Mouse (Mus musculus) limb, embryonic 13.5 days (tissue): ENCODE data around the gene Gja8. TPM values are rescaled to one million over a fixed set of nuclear protein-coding genes. Genes with fewer than 3 reads are reported as not detected.

Source experiments
- ATAC-seq: fragments of 200-750 bp; cut with Nextera tagmentation; 2 replicates; pipeline ENCODE4 v1.8.0; 2017; ENCODE audit warnings: low read depth, moderate number of reproducible peaks, moderate TSS enrichment; ENCODE audit not compliant: low FRiP score
- H3K27ac ChIP-seq: fragments of 300-500 bp; sonication (generic); 2 replicates; pipeline ENCODE4 v1.5.1; 2015; ENCODE audit warnings: inconsistent platforms, mild to moderate bottlenecking, moderate library complexity
- H3K27me3 ChIP-seq: fragments of 300-500 bp; sonication (generic); 2 replicates; pipeline ENCODE4 v1.6.1; 2015; ENCODE audit warnings: mild to moderate bottlenecking, inconsistent platforms
- H3K36me3 ChIP-seq: fragments of 300-500 bp; sonication (generic); 2 replicates; pipeline ENCODE4 v1.6.1; 2015; ENCODE audit warnings: inconsistent platforms, mild to moderate bottlenecking, moderate library complexity
- H3K4me1 ChIP-seq: fragments of 300-500 bp; sonication (generic); 2 replicates; pipeline ENCODE4 v1.6.1; 2015; ENCODE audit warnings: inconsistent platforms
- H3K4me2 ChIP-seq: fragments of 300-500 bp; sonication (generic); replicated peaks from 2 replicates; pipeline ENCODE4 v1.6.1; 2015; ENCODE audit warnings: inconsistent platforms, mild to moderate bottlenecking, moderate library complexity
- H3K4me3 ChIP-seq: fragments of 300-500 bp; sonication (generic); 2 replicates; pipeline ENCODE4 v1.5.1; 2015; ENCODE audit warnings: moderate library complexity, mild to moderate bottlenecking, inconsistent platforms
- H3K9ac ChIP-seq: fragments of 300-500 bp; sonication (generic); 2 replicates; pipeline ENCODE4 v1.6.1; 2015; ENCODE audit warnings: mild to moderate bottlenecking, inconsistent platforms
- H3K9me3 ChIP-seq: fragments of 300-500 bp; sonication (generic); 2 replicates; pipeline ENCODE4 v1.6.1; 2016; ENCODE audit warnings: inconsistent platforms
- WGBS: fragments of 180-500 bp; shearing (Covaris S2); methylation state at CpG from one replicate; pipeline ENCODE4 v1.1.7; 2015; 5-methylcytosine and 5-hydroxymethylcytosine counted together
- polyA plus RNA-seq: library from polyadenylated mRNA; unstranded; fragments of >200 nt; fragmentation: Nextera tagmentation; extraction: Ambion mirVana; gene quantifications from 2 replicates; pipeline ENCODE4 v1.2.1, GENCODE M21; 2015

The Gja8 gene
- polyA plus RNA-seq, 1 experiment from 2014 or later = 0.03 TPM

DNA sequence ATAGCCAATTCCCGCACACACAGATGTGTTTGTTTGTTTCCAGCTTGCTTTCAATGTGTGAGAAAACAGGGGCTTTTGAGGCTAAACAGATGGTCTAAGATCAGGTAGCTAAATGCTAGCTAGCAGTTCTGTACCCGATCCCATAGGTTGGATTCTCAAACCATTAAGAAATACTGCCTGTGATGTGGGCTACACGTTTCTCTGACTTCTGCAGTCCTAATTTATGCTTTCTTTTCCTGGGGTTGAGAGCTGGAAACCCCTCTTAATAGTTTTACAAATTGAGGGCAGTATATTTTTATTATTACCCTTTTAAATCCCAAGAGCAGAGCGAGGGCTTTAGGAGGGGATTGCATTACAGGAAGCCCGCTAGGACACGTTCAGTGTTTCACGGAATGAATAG is 4.8 kb downstream of the Gja8 start:
- no peaks in the 10 kb centered on the region for H3K36me3 ChIP-seq
- H3K9ac ChIP-seq = no peak overlapping the region
- H3K27ac ChIP-seq = no peak overlapping the region
- no peak overlapping the region for H3K4me3 ChIP-seq
- peak overlapping the region; percentile 35 for H3K4me2 ChIP-seq
- H3K9me3 ChIP-seq = no peaks in the 10 kb centered on the region
- peaks cover 19% of the 10 kb centered on the region for H3K4me1 ChIP-seq
- 7% methylated on average over 7 of the region's 7 CpGs for WGBS
- 0 out of 2 replicates have a peak, but pooled peaks have one; percentile 24 for ATAC-seq
- peaks cover 68% of the 10 kb centered on the region for H3K27me3 ChIP-seq

DNA sequence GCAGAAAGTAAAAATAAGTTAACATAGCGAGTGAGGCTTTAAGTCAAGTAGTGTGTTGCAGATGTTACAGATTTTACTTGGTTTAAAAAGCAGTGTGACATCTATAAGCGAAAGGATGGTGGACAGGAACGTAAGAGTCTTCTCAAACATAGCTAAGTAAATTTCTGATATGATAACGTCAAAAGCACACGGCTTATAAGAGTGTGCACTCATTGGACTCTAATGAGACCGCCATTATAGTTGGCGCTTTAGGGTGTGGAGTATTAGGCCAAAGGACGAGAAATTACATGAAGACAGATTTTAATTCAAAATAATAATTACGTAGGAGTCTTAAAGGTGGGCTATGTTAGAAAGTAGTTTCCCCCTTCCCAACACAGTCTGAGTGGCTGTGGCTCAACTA is 20.2 kb downstream of the Gja8 start:
- H3K4me1 ChIP-seq = peaks cover 7% of the 10 kb centered on the region
- H3K4me3 ChIP-seq = peak overlapping the region; percentile 100
- H3K27me3 ChIP-seq = peaks cover 30% of the 10 kb centered on the region
- H3K9me3 ChIP-seq = no peaks in the 10 kb centered on the region
- no peak for ATAC-seq
- 50% methylated on average over 9 of the region's 9 CpGs for WGBS
- no peaks in the 10 kb centered on the region for H3K36me3 ChIP-seq
- peak overlapping the region; percentile 91 for H3K4me2 ChIP-seq
- no peak overlapping the region for H3K27ac ChIP-seq
- H3K9ac ChIP-seq = peak overlapping the region; percentile 91; the same call in 1 of the 2 replicates

DNA sequence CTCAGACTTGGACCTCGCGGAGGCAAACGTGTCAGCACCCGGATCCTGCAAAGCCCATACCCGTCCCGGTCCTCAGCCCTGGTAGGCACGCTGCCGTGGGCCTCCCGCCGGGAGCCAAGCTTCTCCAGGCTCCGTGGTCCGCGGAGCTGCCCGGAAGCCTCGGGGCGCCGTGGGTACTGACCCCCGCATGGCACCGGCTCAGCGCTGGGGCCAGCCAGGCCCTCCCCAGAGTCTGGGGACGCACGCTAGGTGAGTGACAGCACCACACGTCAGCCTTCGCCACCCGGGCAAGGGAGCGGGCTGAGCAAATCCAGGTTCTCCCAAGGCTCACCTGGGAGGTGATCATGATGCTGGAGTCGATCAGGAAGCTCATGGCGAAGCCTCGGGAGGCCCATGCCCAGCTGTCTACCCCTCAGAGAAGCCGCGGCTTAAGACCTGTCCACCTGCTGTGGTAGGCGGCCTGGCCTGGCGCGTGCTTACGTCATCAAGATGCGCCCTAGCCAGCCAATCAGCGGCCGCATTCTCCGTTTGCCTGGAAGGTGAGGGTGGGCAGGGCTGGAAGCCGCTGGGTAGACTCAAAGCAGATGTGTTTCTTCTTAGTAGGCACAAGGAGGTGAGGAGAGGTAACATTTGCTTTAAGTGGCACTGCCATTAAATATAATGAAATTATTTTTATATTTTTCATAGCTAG is 20.8 kb downstream of the Gja8 start, which contains the start of gene Gpr89:
Gene Gpr89 (minus strand): TSS at position 496 of the 691 bp plus-strand sequence.
- Histone ChIP-seq H3K27ac (no peak within 1 kb of the TSS), H3K4me3 (peak within 1 kb of the TSS; percentile 100), H3K9me3 (no peaks in the 10 kb centered on the region), H3K4me1 (peaks cover 7% of the 10 kb centered on the region), H3K27me3 (peaks cover 27% of the 10 kb centered on the region), H3K36me3 (no peaks in the 10 kb centered on the region), H3K9ac (peak within 1 kb of the TSS; percentile 91), H3K4me2 (peak within 1 kb of the TSS; percentile 91)
- peak; percentile 97 for ATAC-seq
- under 1% methylated on average over 40 of the region's 40 CpGs for WGBS

DNA sequence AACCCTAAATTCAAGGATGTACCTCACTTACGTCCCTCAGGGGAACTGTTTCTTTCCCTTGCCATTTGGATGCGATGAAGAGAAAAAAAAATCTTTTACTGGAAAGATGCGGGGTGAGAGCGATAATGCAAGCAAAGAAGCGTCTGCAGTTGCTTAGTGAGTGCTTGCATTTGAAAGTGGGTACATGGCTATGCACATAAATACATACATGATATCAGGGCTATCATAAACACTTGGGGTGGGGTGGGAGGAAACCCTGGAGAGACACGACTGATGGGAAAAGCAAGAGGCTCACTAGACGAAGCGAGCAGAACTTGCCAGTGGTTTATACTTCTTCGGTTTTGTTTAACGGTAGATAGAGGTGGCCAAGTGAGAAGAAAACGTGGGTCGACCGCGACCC is 21.4 kb downstream of the Gja8 start, which contains the start of gene Gja5:
Gene Gja5 (plus strand): TSS at position 301 of the 400 bp plus-strand sequence.
- Histone ChIP-seq H3K9ac (peak within 1 kb of the TSS; percentile 91), H3K27me3 (peaks cover 26% of the 10 kb centered on the region), H3K4me3 (peak within 1 kb of the TSS; percentile 100), H3K4me1 (peaks cover 7% of the 10 kb centered on the region), H3K36me3 (no peaks in the 10 kb centered on the region), H3K9me3 (no peaks in the 10 kb centered on the region), H3K27ac (no peak within 1 kb of the TSS), H3K4me2 (peak within 1 kb of the TSS; percentile 91)
- 13% methylated on average over 14 of the region's 14 CpGs for WGBS
- ATAC-seq = no peak

DNA sequence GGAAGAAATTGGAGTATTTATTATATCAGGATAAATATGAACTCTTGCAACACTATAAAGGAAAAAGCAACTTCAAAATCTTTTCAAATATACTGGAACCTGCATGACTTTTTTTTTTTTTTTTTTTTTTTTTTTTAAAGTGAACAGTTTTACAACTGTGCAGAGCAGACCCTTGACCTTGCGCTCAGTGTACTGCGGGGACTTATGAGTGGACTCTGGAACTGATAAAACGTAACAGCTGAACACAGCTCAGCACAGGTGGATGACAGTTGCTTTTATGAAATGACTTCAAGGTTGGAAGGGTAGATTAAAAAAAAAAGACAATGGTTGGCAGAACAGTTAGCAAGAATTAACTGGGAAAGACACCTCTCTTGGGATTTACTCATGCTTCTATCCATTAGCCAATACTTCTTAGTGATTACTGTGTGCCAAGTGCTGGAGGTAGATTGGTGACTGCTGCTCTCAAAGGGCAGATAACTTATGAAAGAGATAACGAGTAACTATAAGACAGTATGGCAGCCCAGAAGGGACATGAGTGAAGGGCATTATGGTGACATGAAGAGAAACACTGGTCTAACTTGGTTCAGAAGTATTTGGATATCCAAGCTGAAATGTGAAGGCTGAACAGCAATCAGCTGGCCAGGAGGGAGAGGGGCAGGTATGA is 23.4 kb downstream of the Gja8 start:
- 84% methylated on average over 4 of the region's 4 CpGs for WGBS
- H3K36me3 ChIP-seq = peaks cover 8% of the 10 kb centered on the region
- peaks cover 15% of the 10 kb centered on the region for H3K27me3 ChIP-seq
- H3K4me3 ChIP-seq = no peak overlapping the region
- H3K9me3 ChIP-seq = no peaks in the 10 kb centered on the region
- H3K27ac ChIP-seq = no peak overlapping the region
- peaks cover 7% of the 10 kb centered on the region for H3K4me1 ChIP-seq
- H3K4me2 ChIP-seq = no peak overlapping the region
- no peak for ATAC-seq
- no peak overlapping the region for H3K9ac ChIP-seq

DNA sequence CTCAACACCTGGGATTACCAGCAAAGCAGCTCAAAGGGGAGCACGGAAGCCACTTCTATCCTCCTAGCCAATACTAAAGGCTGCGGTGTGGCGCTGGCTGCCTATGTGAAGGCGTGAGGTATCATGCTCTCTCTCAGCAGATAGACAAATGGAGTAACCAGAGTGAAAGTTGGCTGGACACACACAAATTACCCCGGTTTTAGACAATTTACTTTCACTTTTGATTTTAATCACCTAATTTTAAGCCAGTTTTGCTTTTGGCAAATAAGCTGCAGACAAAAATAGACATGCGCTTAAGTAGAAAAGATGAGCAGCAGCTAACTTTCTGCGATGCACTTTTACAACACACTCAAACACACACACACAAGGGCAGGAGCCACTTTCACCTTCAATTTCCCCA is 42.1 kb downstream of the Gja8 start:
- ATAC-seq = no peak
- Histone ChIP-seq H3K9me3 (no peaks in the 10 kb centered on the region), H3K27ac (no peak overlapping the region), H3K36me3 (peaks cover 61% of the 10 kb centered on the region), H3K9ac (no peak overlapping the region), H3K4me1 (no peaks in the 10 kb centered on the region), H3K4me2 (no peak overlapping the region), H3K27me3 (no peaks in the 10 kb centered on the region), H3K4me3 (no peak overlapping the region)
- 95% methylated on average over 7 of the region's 7 CpGs for WGBS

DNA sequence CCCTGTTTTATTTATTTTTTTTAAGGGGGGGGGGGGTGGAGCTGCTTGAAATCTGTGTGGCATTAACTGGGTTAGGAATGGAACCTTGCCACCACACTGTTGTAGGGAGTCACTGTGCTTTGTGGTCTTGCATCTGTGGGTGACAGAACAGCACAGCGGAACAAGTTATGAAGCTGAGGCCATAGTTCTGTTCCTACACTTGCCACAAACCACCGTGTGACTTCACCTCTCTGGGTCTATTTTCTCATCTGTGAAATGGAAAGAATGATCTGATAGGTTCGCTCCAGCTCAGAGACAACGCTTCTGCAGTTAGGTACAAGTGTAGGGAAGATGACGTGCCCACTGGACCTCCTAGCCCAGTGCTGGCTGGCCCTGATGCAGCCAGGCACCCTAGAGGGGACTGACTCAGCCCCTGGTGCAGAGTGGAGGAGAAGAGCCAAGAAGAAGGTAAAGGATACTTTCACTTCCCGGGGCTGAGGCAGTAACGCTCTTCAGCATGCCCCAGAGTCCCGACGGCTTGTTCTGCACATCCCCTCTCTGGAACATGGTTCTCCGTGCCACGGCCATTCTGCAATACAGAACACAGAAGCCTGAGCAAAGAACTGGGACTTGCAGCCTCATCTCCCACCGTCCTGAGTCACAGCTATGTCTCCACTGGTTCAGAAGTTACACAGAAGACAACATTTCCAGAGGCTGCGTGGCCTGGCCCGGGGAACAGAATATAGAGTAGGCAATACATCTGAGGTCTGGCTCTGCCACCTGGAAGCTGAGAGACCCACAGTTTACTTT is 43.6 kb downstream of the Gja8 start:
- Histone ChIP-seq H3K4me3 (no peak overlapping the region), H3K4me2 (no peak overlapping the region), H3K27ac (no peak overlapping the region), H3K27me3 (no peaks in the 10 kb centered on the region), H3K9ac (no peak overlapping the region), H3K36me3 (peaks cover 60% of the 10 kb centered on the region), H3K4me1 (no peaks in the 10 kb centered on the region), H3K9me3 (no peaks in the 10 kb centered on the region)
- ATAC-seq = no peak
- 95% methylated on average over 14 of the region's 14 CpGs for WGBS

DNA sequence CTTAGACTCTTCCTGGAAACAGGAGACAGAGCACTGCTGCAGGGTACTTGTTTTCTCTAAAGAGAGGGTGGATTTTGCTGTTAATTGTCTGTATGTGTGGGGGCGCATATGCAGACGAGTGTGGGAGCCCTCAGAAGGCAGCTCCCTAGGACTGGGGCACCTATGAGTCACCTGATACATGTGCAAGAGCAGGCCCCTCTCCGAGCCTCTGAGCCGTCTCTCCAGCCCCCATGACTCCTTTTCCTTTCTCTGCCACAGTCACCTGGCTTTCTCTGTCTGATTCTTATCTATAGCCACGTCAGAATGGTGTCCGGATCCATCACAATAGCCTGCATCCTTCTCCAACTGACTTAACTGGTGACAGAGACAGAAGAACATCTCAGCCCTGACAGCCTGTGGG is 44.3 kb downstream of the Gja8 start:
- H3K27me3 ChIP-seq = no peaks in the 10 kb centered on the region
- no peak overlapping the region for H3K27ac ChIP-seq
- H3K4me2 ChIP-seq = no peak overlapping the region
- 82% methylated on average over 6 of the region's 6 CpGs for WGBS
- H3K4me3 ChIP-seq = no peak overlapping the region
- H3K4me1 ChIP-seq = no peaks in the 10 kb centered on the region
- no peak overlapping the region for H3K9ac ChIP-seq
- H3K36me3 ChIP-seq = peaks cover 55% of the 10 kb centered on the region
- ATAC-seq = no peak
- H3K9me3 ChIP-seq = no peaks in the 10 kb centered on the region

DNA sequence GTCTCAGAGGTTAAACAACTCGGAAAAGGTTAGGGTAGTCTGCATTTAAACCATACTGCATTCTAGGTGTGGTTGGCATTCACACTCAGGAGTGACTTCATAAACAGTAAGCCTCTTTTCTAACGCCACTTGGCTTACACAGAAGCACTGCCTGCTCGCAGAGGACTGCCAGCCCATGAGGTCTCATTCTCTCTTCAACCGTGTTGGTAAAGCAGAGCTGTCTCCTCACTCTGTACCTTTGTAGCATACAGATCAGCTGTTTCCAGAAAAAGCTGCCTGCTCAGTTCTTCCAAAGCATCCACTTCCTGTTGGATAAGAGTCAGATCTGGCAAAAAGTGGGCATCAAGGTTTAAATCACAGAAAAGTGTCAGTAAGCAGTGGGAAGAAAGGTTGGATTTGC is 45.4 kb downstream of the Gja8 start:
- H3K4me2 ChIP-seq = no peak overlapping the region
- no peaks in the 10 kb centered on the region for H3K4me1 ChIP-seq
- H3K27me3 ChIP-seq = no peaks in the 10 kb centered on the region
- H3K4me3 ChIP-seq = no peak overlapping the region
- no peak for ATAC-seq
- H3K36me3 ChIP-seq = peaks cover 51% of the 10 kb centered on the region
- no peak overlapping the region for H3K9ac ChIP-seq
- H3K9me3 ChIP-seq = no peaks in the 10 kb centered on the region
- no peak overlapping the region for H3K27ac ChIP-seq
- 86% methylated on average over 4 of the region's 4 CpGs for WGBS

DNA sequence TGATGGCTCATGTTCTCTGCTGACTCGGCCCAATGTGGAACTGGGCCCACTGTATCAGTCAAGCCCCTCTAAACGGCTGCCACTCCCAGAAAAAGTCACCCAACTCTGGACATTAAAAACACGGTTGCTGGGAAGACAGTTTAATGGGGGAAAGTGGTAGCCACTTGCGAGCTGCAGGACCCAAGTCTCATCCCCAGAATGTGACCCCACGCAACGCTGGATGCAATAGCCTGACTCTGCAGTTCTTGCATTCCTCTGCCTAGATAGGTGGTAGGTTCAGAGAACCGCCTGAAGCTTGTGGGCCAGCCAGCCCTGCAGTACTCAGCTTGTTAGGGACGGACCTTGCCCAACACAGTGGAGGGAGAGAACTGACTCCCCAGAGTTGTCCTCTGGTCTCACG is 46.3 kb downstream of the Gja8 start:
- H3K27ac ChIP-seq = no peak overlapping the region
- no peaks in the 10 kb centered on the region for H3K4me1 ChIP-seq
- peaks cover 58% of the 10 kb centered on the region for H3K36me3 ChIP-seq
- H3K27me3 ChIP-seq = no peaks in the 10 kb centered on the region
- H3K9me3 ChIP-seq = no peaks in the 10 kb centered on the region
- no peak for ATAC-seq
- H3K4me2 ChIP-seq = no peak overlapping the region
- WGBS = 87% methylated on average over 9 of the region's 9 CpGs
- no peak overlapping the region for H3K4me3 ChIP-seq
- H3K9ac ChIP-seq = no peak overlapping the region

DNA sequence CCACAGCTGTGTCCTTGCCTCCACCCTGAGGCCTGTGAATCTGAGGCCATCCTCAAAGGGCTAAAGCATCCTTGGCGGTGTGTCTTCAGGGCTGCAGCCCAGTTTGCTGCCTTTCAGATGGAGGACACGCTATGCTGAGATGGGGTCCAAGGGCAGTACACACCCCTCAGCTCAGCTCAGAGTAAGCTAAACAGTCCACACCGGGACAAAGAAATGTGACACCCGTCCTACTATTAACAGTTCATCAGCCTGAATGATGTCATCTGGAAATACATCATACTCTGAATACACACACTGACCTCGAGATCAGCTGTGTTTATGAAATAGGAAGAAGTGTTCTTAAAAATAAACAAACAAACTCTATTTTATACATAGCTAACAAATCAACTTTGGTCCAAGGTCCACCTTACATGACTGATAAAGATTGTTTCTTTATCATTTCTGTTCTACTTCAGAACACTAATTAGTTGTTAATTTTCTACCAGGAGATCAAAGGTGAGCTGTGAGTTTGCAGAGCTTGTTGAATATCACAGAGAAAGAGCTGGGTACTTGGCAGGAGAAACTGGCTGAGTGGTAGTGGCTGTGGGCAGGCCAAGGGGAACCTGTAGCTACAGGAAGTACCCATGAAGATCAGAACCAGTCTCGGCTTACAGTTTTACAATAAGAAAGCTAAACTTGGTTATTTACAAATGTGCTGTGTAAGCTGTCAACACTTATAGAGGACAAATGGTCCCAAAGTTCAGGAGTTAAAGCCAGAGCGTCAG is 50.8 kb downstream of the Gja8 start:
- Histone ChIP-seq H3K9me3 (no peaks in the 10 kb centered on the region), H3K4me1 (no peaks in the 10 kb centered on the region), H3K4me2 (no peak overlapping the region), H3K4me3 (no peak overlapping the region), H3K36me3 (peaks cover 70% of the 10 kb centered on the region), H3K27ac (no peak overlapping the region), H3K9ac (no peak overlapping the region), H3K27me3 (no peaks in the 10 kb centered on the region)
- ATAC-seq = no peak
- WGBS = 79% methylated on average over 7 of the region's 7 CpGs
